In the genomic region with DNA sequence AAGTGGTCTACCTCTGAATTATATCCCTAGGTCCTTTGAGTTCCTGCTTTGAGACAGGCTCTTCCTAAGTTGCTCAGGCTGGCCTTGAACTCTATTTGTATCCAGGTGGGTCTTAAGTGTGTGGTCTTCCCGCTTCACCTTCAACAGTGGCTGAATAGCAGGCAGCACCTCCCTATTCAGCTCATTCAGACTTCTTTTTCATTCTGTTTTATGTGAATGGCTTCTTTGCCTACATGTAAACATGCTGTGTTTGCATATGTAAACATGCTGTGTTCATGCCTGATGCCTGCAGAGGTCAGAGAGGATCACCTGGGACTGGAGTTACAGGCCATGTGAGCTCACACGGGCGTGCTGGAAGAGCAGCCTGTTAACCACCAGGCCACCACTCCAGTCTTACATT, we compare ENCODE assay signal across 22 mouse cellular contexts. TPM values are rescaled to one million over a fixed set of nuclear protein-coding genes. Genes with fewer than 3 reads are reported as not detected.
DNase-seq lines count a peak whose midpoint lies in the region; ATAC-seq and TF ChIP-seq lines count a peak whose summit lies in the region.
"Had no signal": no experiment of that assay in that cellular context is flagged by ENCODE, and none has a peak within 500 bp of the region (broad histone marks: within the 10 kb centered on the region; RNA-seq: fewer than 3 reads in every experiment).

No protein-coding gene starts in this region.

- H3K27me3 ChIP-seq in lung, postnatal 0 days (replicated peaks; ENCODE audit: insufficient read depth, low read length) = no peaks in the 10 kb centered on the region
- H3K27me3 ChIP-seq: embryonic facial prominence, embryonic 12.5 days; embryonic facial prominence, embryonic 15.5 days; forebrain, embryonic 12.5 days; forebrain, embryonic 15.5 days; hindbrain, embryonic 15.5 days had no signal

- H3K4me3 ChIP-seq in gastrocnemius, adult 2 months = no peak overlapping the region
- H3K4me3 ChIP-seq in lung, postnatal 0 days (ENCODE audit: low read depth, low read length) = no peak overlapping the region
- H3K4me3 ChIP-seq in ES-E14 (ENCODE audit: insufficient read depth in 1 of 2, low read depth in 1 of 2, low read length in 2 of 2, poor library complexity in 1 of 2, severe bottlenecking in 1 of 2) = no peak overlapping the region
- H3K4me3 ChIP-seq: embryonic facial prominence, embryonic 12.5 days; embryonic facial prominence, embryonic 15.5 days; erythroblast, embryonic 14.5 days; forebrain, embryonic 12.5 days; forebrain, embryonic 15.5 days; hindbrain, embryonic 12.5 days; hindbrain, embryonic 15.5 days had no signal

- DNase-seq in gastrocnemius, adult 2 months = no peak
- DNase-seq in gastrocnemius, adult 8-10 months (ENCODE audit: low spot score in 2 of 2) = no peak
- DNase-seq in lung, postnatal 0 days (ENCODE audit: low spot score) = no peak
- DNase-seq in lung, adult 18-20 months = no peak
- DNase-seq in ES-E14 (ENCODE audit: low read depth, low spot score) = peak; percentile 34
- DNase-seq in right cerebral cortex, adult 2 months (ENCODE audit: low spot score in 2 of 2) = no peak
- DNase-seq in spleen, postnatal 14 days (ENCODE audit: low spot score in 2 of 2) = no peak
- DNase-seq: adrenal gland, postnatal 10 days; adrenal gland, postnatal 36 days; cerebellum, adult 2 months; cerebellum, postnatal 14 days; gastrocnemius, postnatal 14 days had no signal

- intact Hi-C loops in gastrocnemius, adult 2 months (cut with DNase I) = loop anchor here (5.0 to 10.0 kb wide), 3 partner anchors 52 to 345 kb away; partner anchors contain the start of genes Cul4a, Pcid2 and Tubgcp3

- 0 out of 2 replicates have a peak overlapping the region, but pooled peaks have one; percentile 80 for H3K4me2 ChIP-seq in lung, postnatal 0 days (replicated peaks; ENCODE audit: low read depth, low read length)
- H3K4me2 ChIP-seq: embryonic facial prominence, embryonic 15.5 days; forebrain, embryonic 12.5 days; forebrain, embryonic 15.5 days; heart, embryonic 11.5 days; hindbrain, embryonic 12.5 days; hindbrain, embryonic 15.5 days had no signal

- TF ChIP-seq EP300 in lung, postnatal 0 days (IDR thresholded peaks at IDR 0.05) = no peak

- ATAC-seq in lung, postnatal 0 days = no peak
- ATAC-seq: CD4-positive, CD25-positive, alpha-beta regulatory T cell, adult 4 months; forebrain, embryonic 15.5 days; intestine, postnatal 0 days had no signal

- peak overlapping the region; percentile 49 for H3K27ac ChIP-seq in gastrocnemius, adult 2 months
- H3K27ac ChIP-seq in lung, postnatal 0 days (ENCODE audit: low read length) = no peak overlapping the region
- H3K27ac ChIP-seq in ES-E14 (ENCODE audit: insufficient read depth, low read depth, low read length, poor library complexity, severe bottlenecking) = no peak overlapping the region
- H3K27ac ChIP-seq: embryonic facial prominence, embryonic 12.5 days; embryonic facial prominence, embryonic 15.5 days; forebrain, embryonic 12.5 days; forebrain, embryonic 15.5 days; hindbrain, embryonic 12.5 days; hindbrain, embryonic 15.5 days had no signal

- H3K9ac ChIP-seq in lung, postnatal 0 days (replicated peaks; ENCODE audit: low read depth) = no peak overlapping the region
- H3K9ac ChIP-seq in ES-E14 (ENCODE audit: insufficient read depth, low read depth, low read length, poor library complexity, severe bottlenecking) = no peak overlapping the region
- H3K9ac ChIP-seq: embryonic facial prominence, embryonic 15.5 days; forebrain, embryonic 12.5 days; forebrain, embryonic 15.5 days; hindbrain, embryonic 12.5 days; hindbrain, embryonic 15.5 days had no signal

- no peak for TF ChIP-seq CTCF in gastrocnemius, adult 2 months (IDR thresholded peaks at IDR 0.05)
- no peak for TF ChIP-seq CTCF in lung, postnatal 0 days (IDR thresholded peaks at IDR 0.05)

- 65% methylated on average over 3 of the region's 3 CpGs for WGBS in lung, postnatal 0 days

- H3K4me1 ChIP-seq in lung, postnatal 0 days (ENCODE audit: insufficient read depth, low read depth, low read length) = peaks cover 15% of the 10 kb centered on the region
- peaks cover 10 to 15% of the 10 kb centered on the region in 2 experiments for H3K4me1 ChIP-seq in ES-E14 (ENCODE audit: control insufficient read depth in 2 of 2, insufficient read depth in 2 of 2, low read length in 2 of 2, poor library complexity in 1 of 2)

- no peaks in the 10 kb centered on the region for H3K9me3 ChIP-seq in lung, postnatal 0 days (ENCODE audit: low read length)
- H3K9me3 ChIP-seq in ES-E14 (ENCODE audit: control insufficient read depth, insufficient read depth, low read depth, low read length) = no peaks in the 10 kb centered on the region
- H3K9me3 ChIP-seq: embryonic facial prominence, embryonic 12.5 days; embryonic facial prominence, embryonic 15.5 days; forebrain, embryonic 12.5 days; forebrain, embryonic 15.5 days; hindbrain, embryonic 12.5 days; hindbrain, embryonic 15.5 days had no signal

- H3K36me3 ChIP-seq in lung, postnatal 0 days (ENCODE audit: insufficient read depth, low read length) = no peaks in the 10 kb centered on the region
- no peaks in the 10 kb centered on the region; the same call in 1 of the 2 replicates for H3K36me3 ChIP-seq in ES-E14 (ENCODE audit: control insufficient read depth, insufficient read depth, low read length, poor library complexity, severe bottlenecking)
- H3K36me3 ChIP-seq: embryonic facial prominence, embryonic 12.5 days; forebrain, embryonic 12.5 days; forebrain, embryonic 15.5 days; hindbrain, embryonic 12.5 days; hindbrain, embryonic 15.5 days had no signal

- in situ Hi-C loops in ES-E14 (cut with MboI; ENCODE audit: low sequenced_read_pairs in 2 of 2, unreplicated experiment in 2 of 2) = no loop called here

TF ChIP-seq in ES-E14, 5 proteins besides CTCF, POLR2A, EP300 and RAD21:
- TF ChIP-seq CHD2 (IDR thresholded peaks at IDR 0.05; ENCODE audit: low read depth, low read length) (no peak), HCFC1 (IDR thresholded peaks at IDR 0.05; ENCODE audit: borderline replicate concordance, insufficient read depth, low read length) (no peak), MAFK (IDR thresholded peaks at IDR 0.05; ENCODE audit: insufficient read depth, low read depth, low read length) (no peak), ZNF384 (IDR thresholded peaks at IDR 0.05; ENCODE audit: low read depth, low read length) (no peak), ZC3H11A (IDR thresholded peaks at IDR 0.05; ENCODE audit: borderline replicate concordance, low read depth, low read length) (no peak)

RNA-seq across cellular contexts. Expression of gene Atp11a, which starts 3.1 kb away (rescaled TPM):
- total RNA-seq in gastrocnemius, adult 2 months (2021) = 10 to 100 TPM; 27.1 to 30.9 TPM
- 10 to 100 TPM; 22.9 to 33.6 (median 27.0) TPM for total RNA-seq in gastrocnemius, adult 8-10 months (2022)
- polyA plus RNA-seq in lung, postnatal 0 days (2015; fragmentation: Nextera tagmentation; extraction: Ambion mirVana) = 45.4 and 50.6 TPM in 2 replicates
- total RNA-seq in ES-E14 (2012; rRNA removed) = 65.9 and 113 TPM in 2 replicates
